Mouse (Mus musculus) layer of hippocampus, adult 9-10 months (tissue): Measurements from ENCODE around the gene Tacstd2.
"Not testable (repeated sequence)": the region's sequence is repeated elsewhere in the genome, so short reads cannot be mapped to it uniquely, and the experiment has no call there.

Source experiments
- DNase-seq: peaks from one replicate; pipeline ENCODE4 v3.0.0; 2022; ENCODE audit warnings: low spot score

Tacstd2 gene

GRCm38 (mm10) chr6:67535777-67536054 is at the start of gene Tacstd2:
Gene Tacstd2 (minus strand): TSS chr6:67535796.
- no peak for DNase-seq

GRCm38 (mm10) chr6:67566270-67566669 is 30.7 kb upstream of the Tacstd2 start:
- DNase-seq, result no peak

GRCm38 (mm10) chr6:67555376-67555775 is 19.8 kb upstream of the Tacstd2 start:
- DNase-seq, result no peak

GRCm38 (mm10) chr6:67549550-67549949 is 14.0 kb upstream of the Tacstd2 start:
- no peak for DNase-seq

GRCm38 (mm10) chr6:67535005-67535776 is 405 bp downstream of the Tacstd2 start:
- DNase-seq, result no peak

GRCm38 (mm10) chr6:67534191-67535004 is 1.2 kb downstream of the Tacstd2 start:
- no peak for DNase-seq

GRCm38 (mm10) chr6:67532665-67533440 is 2.7 kb downstream of the Tacstd2 start:
- DNase-seq, result no peak

GRCm38 (mm10) chr6:67531822-67532162 is 3.8 kb downstream of the Tacstd2 start:
- no peak for DNase-seq

- no peak for DNase-seq
Observed at GRCm38 (mm10) chr6:67530992-67531821, 4.4 kb downstream of the Tacstd2 start.

GRCm38 (mm10) chr6:67526356-67526755 is 9.2 kb downstream of the Tacstd2 start:
- no peak for DNase-seq

GRCm38 (mm10) chr6:67510752-67511151 is 24.8 kb downstream of the Tacstd2 start:
- DNase-seq, result no peak

- DNase-seq, result not testable (repeated sequence)
Observed at GRCm38 (mm10) chr6:67501938-67502337, 33.7 kb downstream of the Tacstd2 start.

- DNase-seq, result no peak
Observed at GRCm38 (mm10) chr6:67491755-67492154, 43.8 kb downstream of the Tacstd2 start, which contains the start of gene Il23r. Gene Il23r (minus strand): TSS chr6:67491855.
